Mouse (Mus musculus) granulocyte monocyte progenitor cell, adult 5-6 weeks (primary cell): ENCODE results near the gene Cacnb2. TPM values are rescaled to one million over a fixed set of nuclear protein-coding genes. Genes with fewer than 3 reads are reported as not detected.

ENCODE experiments used
- ATAC-seq: replicated peaks from 2 replicates; pipeline ENCODE4 v1.8.0; 2016; ENCODE audit warnings: mild to moderate bottlenecking, moderate TSS enrichment, inconsistent platforms; ENCODE audit not compliant: poor library complexity, severe bottlenecking
- total RNA-seq, 2 experiments: library from RNA; stranded (forward) in 1 of 2; stranded (reverse) in 1 of 2; fragments of 200-712, 200-1000 nt in 1 of 2; fragments of >200 nt in 1 of 2; fragmentation: Nextera tagmentation in 1 of 2; gene quantifications; 2 replicates each; pipeline ENCODE4 v1.2.3; 2014 to 2017

Cacnb2 gene
- total RNA-seq (2014; fragmentation: Nextera tagmentation): 6.0 and 7.4 TPM in 2 replicates
- 2.8 and 5.6 TPM in 2 replicates for total RNA-seq (2017)

- ATAC-seq: no peak
These were observed at the start of gene Cacnb2 for GRCm38 (mm10) chr2:14602788-14603187. TSS of gene Cacnb2 (plus strand) at chr2:14603088.

- no peak for ATAC-seq
These were observed 34.9 kb upstream of the Cacnb2 start for GRCm38 (mm10) chr2:14568020-14568419.

GRCm38 (mm10) chr2:14571300-14571699 is 31.6 kb upstream of the Cacnb2 start:
- no peak for ATAC-seq

DNA sequence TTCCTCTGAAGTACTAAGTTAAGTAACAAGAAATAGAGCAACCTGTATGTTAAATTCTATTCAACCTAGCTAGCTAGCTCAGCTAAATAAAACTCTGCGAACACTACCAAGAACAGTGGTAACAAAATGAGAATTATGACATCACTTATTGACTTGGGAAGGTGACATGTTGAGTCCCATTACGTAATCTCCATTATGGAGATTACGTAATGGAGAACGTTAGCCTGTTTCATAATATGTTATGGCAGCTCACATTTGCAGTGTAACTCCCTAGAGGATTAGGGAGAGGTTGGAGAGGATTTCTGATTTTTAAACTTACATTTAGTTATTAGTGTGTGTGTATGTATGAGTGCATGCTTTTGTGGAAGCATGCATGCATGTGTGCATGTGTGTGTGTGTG is 13.3 kb upstream of the Cacnb2 start:
- ATAC-seq: peak; percentile 96

DNA sequence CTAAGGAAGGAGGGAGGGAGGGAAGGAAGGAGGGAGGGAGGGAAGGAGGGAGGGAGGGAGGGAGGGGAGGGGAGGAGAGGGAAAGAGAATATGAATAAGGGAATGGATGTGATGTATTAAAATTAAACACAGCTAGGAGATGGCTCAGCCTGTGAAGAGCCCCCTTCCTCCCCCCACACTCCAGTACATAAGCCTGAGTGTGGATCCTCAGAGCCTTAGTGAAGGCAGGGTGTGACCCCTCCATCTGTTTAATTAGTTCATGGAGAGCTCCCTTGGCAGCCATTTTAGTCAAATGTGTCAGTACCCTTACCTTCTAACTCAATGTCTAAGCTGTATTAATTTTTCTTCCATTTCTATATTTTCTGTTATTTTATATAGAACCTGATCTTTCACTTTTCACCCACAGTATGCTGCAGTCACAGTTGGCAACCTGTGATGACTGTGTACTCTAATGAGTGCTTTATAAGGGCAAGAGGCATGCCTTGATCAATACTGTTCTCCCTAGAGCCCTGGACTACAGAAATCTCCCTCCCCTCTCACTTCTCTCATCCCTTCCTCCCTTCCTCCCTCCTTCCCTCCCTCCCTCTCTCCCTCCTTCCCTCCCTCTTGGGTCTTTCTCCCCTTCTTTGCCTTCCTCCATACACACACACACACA is 4.9 kb upstream of the Cacnb2 start:
- ATAC-seq: no peak

GRCm38 (mm10) chr2:14603784-14604781 is 1.2 kb downstream of the Cacnb2 start:
- ATAC-seq: peak; percentile 71

GRCm38 (mm10) chr2:14604791-14605190 is 1.9 kb downstream of the Cacnb2 start:
- peak; percentile 18; the same call in 1 of the 2 replicates for ATAC-seq

GRCm38 (mm10) chr2:14605207-14605606 is 2.3 kb downstream of the Cacnb2 start:
- peak; percentile 8; the same call in 1 of the 2 replicates for ATAC-seq

- no peak for ATAC-seq
These were observed 5.7 kb downstream of the Cacnb2 start for GRCm38 (mm10) chr2:14608606-14609005.

- ATAC-seq: no peak
These were observed 9.8 kb downstream of the Cacnb2 start for GRCm38 (mm10) chr2:14612705-14613104.

- no peak for ATAC-seq
These were observed 13.5 kb downstream of the Cacnb2 start for GRCm38 (mm10) chr2:14616361-14616760.

DNA sequence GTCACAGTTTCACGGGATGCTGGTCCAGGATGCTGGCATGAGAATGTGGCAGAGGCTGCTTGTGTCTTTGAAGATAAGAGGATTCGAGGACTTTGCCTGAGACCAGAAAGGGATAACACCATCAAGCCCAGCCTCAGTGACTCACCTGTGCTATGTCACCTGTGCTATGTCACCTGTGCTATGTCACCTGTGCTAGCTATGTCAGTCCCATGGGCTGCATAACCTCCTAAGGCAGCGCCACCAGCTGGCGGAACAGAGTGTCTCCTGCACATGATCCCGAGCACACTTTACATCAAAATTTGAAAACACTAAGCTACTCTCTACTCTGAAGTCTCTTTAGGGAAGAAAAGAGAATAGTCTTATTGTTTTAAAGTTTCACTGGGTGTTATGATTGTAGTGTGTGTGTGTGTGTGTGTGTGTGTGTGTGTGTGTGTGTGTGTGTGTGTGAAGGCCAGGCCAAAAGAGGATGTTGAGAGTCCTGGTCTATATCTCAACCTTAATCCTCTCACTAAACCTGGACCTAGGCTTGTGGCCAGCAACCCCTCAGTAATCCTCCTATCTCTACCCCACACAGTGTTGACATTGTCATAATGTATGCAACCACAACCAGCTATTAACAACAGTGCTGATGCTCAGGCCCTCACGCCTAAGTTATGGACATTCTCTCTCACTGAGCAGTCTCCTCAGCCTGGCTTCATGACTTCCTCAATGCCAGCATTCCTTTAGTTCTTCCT is 17.4 kb downstream of the Cacnb2 start:
- peak; percentile 68 for ATAC-seq

GRCm38 (mm10) chr2:14620891-14621290 is 18.0 kb downstream of the Cacnb2 start:
- ATAC-seq: no peak

- peak; percentile 80 for ATAC-seq
These were observed 20.9 kb downstream of the Cacnb2 start for GRCm38 (mm10) chr2:14623820-14624219.

DNA sequence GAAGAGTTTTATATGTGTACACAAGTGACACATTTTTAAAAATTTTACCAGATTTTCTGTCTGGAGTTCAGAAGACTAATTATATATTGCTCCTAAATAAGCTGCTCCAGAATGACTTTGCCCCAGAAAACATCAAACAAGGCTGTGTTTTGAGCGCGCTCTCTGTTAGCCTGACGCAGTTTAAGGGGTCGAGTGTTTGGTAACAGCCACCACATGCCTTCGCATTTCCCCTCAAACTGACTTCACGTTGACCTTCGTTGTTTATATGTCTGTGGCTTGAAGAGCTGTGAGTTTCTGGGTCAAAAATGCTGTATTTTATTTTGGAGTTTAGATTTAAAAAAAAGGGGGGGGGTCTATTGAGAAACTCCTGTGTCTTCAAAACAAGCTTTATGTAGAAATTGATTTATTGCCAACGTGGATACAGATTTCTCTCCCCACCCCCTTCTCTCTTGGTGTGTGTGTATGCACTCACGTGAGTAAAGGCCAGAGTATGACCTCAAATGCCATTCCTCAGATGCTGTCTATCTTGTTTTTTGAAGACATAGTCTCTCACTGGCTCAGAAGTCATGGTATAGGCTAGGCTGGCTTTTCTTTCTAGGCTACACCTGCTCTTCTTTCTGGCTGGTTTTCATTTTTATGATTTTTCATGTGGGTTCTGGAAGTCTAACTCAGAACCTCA is 27.1 kb downstream of the Cacnb2 start:
- peak; percentile 20; the same call in 1 of the 2 replicates for ATAC-seq

GRCm38 (mm10) chr2:14631590-14631989 is 28.7 kb downstream of the Cacnb2 start:
- ATAC-seq: peak; percentile 97

DNA sequence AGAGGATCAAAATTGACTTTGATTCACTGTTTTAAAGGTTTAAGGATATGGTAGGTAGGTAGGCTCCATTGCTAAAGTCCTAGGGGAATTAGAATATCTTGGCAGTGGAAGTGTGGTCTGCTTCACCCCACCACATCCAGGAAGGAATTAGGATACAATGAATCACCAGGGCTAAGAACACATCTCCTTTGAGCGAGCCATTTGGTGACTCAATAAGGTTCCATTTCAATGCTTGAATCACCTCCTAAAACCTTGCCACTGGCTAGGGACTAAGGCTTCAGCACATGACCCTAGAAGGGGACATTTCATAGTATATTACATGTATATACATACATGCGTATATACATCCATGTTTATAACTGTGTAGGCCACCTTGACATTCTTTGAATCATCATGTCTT is 30.3 kb downstream of the Cacnb2 start:
- ATAC-seq: no peak

DNA sequence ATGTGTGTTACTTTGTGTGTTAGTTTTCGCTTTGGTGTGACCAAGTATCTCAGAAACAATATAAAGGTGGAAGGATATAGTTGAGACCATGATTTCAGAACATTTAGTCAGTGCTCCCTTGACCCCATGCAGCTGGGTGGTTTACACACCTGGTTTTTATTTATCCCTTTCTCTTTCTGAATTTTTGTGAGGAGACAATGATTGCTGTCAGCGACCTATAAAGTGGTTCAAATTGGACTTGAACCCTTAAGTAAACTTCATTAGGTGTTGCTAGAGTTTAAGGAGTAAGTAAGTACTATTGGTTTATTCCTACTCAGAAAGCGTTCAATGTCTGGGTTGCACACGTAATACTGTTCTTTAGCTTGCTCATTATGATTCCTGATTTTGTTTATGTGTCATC is 36.4 kb downstream of the Cacnb2 start:
- ATAC-seq: no peak

DNA sequence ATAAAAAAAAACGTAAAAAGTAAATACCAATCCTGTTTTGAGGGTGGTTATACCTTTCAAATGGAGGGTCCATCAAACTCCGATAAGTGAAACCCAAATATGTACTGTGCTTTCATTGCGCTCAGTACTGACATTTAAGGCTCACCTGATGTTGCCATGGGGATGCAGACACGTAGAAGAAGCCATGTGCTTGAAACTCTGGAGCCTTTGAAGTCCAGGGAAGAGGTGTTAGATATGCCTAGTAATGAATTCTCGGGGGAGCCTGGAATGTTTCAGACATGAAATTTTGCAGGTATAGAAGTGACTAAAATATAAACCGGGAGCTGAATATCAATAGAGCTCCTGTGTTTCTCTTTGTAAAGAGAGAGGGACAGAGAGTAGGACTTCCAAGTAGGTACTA is 37.0 kb downstream of the Cacnb2 start:
- ATAC-seq: no peak

DNA sequence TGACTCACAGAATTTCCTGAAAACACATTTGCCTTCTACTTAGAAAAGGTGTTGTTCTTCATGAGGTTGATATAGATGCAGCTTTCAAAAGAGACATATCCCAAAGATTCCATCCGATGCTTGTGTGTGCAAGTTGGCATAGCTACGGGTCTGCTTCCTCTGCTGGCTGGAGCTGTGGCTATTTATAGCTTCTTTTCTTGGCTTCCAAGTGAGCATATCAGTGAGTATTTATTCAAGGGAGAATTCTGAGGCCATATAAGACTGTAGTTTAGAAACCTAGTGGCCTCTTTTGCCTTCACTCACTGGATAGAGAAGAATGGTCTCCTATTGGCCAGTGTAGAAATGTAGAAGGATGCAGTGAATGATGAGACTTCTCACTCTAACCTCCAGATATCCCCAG is 38.2 kb downstream of the Cacnb2 start:
- ATAC-seq: no peak
